Mouse (Mus musculus): Measurements from ENCODE around the gene Trim61.

- TF ChIP-seq CTCF (IDR thresholded peaks at IDR 0.05; ENCODE audit: low read depth) (no peak), EP300 (optimal IDR thresholded peaks at IDR 0.05) (no peak)
Measured at GRCm38 (mm10) chr8:65062195-65062594, 43.9 kb upstream of the Trim61 start.

Data from stomach, postnatal 0 days (tissue).